Mouse (Mus musculus) heart, postnatal 25 days (tissue): ENCODE measurements at regions not wholly inside any gene's neighbourhood (a gene's known extent, or its start where the extent isn't known, plus 50 kb on each side); places are given as distances from the start of the nearest gene placed in this dataset.
A peak's percentile ranks its signal among the peaks of the same experiment; 100 is the strongest.

ENCODE experiments used
- DNase-seq: peaks from one replicate; pipeline ENCODE4 v3.0.0; 2022; ENCODE audit warnings: low spot score
- intact Hi-C: fragments of 180-260 bp; cut with DNase I; formaldehyde crosslinking; loops from one replicate; pipeline ENCODE4 v1.15.1; 2025

- no peak for DNase-seq
- intact Hi-C loops: no loop called here
These were observed 251.1 kb downstream of the Rwdd3 start for GRCm38 (mm10) chr3:120920351-120920750.

GRCm38 (mm10) chr3:120898931-120899330, 272.6 kb downstream of the Rwdd3 start:
- intact Hi-C loops: no loop called here
- no peak for DNase-seq

GRCm38 (mm10) chr3:120898258-120898657, 273.2 kb downstream of the Rwdd3 start:
- no peak for DNase-seq
- intact Hi-C loops: no loop called here

GRCm38 (mm10) chr3:120897758-120898157, 273.7 kb downstream of the Rwdd3 start:
- intact Hi-C loops: no loop called here
- no peak for DNase-seq

- no peak for DNase-seq
These were observed 274.3 kb downstream of the Rwdd3 start for GRCm38 (mm10) chr3:120897221-120897620.

GRCm38 (mm10) chr3:120886063-120886841, 285.2 kb downstream of the Rwdd3 start:
- DNase-seq: no peak
- intact Hi-C loops: no loop called here

More at GRCm38 (mm10) chr3:120897221-120897620, 274.3 kb downstream of the Rwdd3 start:
- intact Hi-C loops: no loop called here

- intact Hi-C loops: no loop called here
- DNase-seq: no peak
These were observed 286.1 kb downstream of the Rwdd3 start for GRCm38 (mm10) chr3:120885401-120885800.

GRCm38 (mm10) chr3:120884189-120884588, 287.3 kb downstream of the Rwdd3 start:
- intact Hi-C loops: no loop called here

GRCm38 (mm10) chr3:120883650-120884049, 287.8 kb downstream of the Rwdd3 start:
- intact Hi-C loops: no loop called here
- DNase-seq: no peak

More at GRCm38 (mm10) chr3:120884189-120884588, 287.3 kb downstream of the Rwdd3 start:
- DNase-seq: no peak

- intact Hi-C loops: no loop called here
These were observed 292.1 kb downstream of the Rwdd3 start for GRCm38 (mm10) chr3:120879409-120879808.

GRCm38 (mm10) chr3:120875740-120876139, 295.8 kb downstream of the Rwdd3 start:
- intact Hi-C loops: no loop called here
- DNase-seq: no peak

More at GRCm38 (mm10) chr3:120879409-120879808, 292.1 kb downstream of the Rwdd3 start:
- DNase-seq: no peak

- intact Hi-C loops: no loop called here
- DNase-seq: no peak
These were observed 306.5 kb downstream of the Rwdd3 start for GRCm38 (mm10) chr3:120865036-120865435.

GRCm38 (mm10) chr3:120861641-120862040, 309.9 kb downstream of the Rwdd3 start:
- intact Hi-C loops: no loop called here
- no peak for DNase-seq

GRCm38 (mm10) chr3:120858281-120858680, 313.2 kb downstream of the Rwdd3 start:
- no peak for DNase-seq
- intact Hi-C loops: no loop called here

- intact Hi-C loops: no loop called here
- no peak for DNase-seq
These were observed 317.2 kb downstream of the Rwdd3 start for GRCm38 (mm10) chr3:120854322-120854721.

- intact Hi-C loops: no loop called here
- no peak for DNase-seq
These were observed 327.9 kb downstream of the Rwdd3 start for GRCm38 (mm10) chr3:120843623-120844022.

GRCm38 (mm10) chr3:120823536-120823935, 348.0 kb downstream of the Rwdd3 start:
- intact Hi-C loops: no loop called here
- no peak for DNase-seq

- intact Hi-C loops: no loop called here
These were observed 359.6 kb downstream of the Rwdd3 start for GRCm38 (mm10) chr3:120811901-120812300.

GRCm38 (mm10) chr3:120810527-120810926, 361.0 kb downstream of the Rwdd3 start:
- no peak for DNase-seq
- intact Hi-C loops: no loop called here

More at GRCm38 (mm10) chr3:120811901-120812300, 359.6 kb downstream of the Rwdd3 start:
- no peak for DNase-seq

GRCm38 (mm10) chr3:120810048-120810447, 361.4 kb downstream of the Rwdd3 start:
- intact Hi-C loops: no loop called here
- DNase-seq: no peak

- intact Hi-C loops: no loop called here
- peak; percentile 35 for DNase-seq
These were observed 384.8 kb downstream of the Rwdd3 start for GRCm38 (mm10) chr3:120786659-120787058.

GRCm38 (mm10) chr3:120781486-120781885, 390.0 kb downstream of the Rwdd3 start:
- intact Hi-C loops: no loop called here

More at GRCm38 (mm10) chr3:120781486-120781885, 390.0 kb downstream of the Rwdd3 start:
- no peak for DNase-seq
